In the genomic region with DNA sequence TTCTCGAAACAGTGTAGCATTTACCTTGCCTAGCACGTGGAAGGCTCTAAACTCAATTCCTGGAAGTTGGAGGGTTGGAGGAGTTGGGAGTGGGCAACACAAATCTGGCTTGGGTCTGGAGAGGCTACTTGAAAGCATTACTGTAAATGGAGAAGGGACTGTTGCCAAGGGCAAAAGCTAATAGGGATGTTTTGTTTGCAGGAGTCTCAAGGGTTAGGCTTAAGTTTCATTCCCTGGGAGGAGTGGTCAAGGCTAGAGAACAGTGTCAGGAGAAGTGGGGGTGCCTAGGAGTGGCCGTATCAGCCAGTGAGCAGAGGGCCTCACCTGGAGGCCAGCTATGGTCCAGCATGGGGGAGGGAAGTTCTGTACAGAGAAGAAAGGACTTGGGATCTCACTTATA, we compare ENCODE assay signal across 10 mouse cellular contexts. TPM values are rescaled to one million over a fixed set of nuclear protein-coding genes. Genes with fewer than 3 reads are reported as not detected.
DNase-seq lines count a peak whose midpoint lies in the region; ATAC-seq and TF ChIP-seq lines count a peak whose summit lies in the region.
"Had no signal": no experiment of that assay in that cellular context is flagged by ENCODE, and none has a peak within 500 bp of the region (broad histone marks: within the 10 kb centered on the region; RNA-seq: fewer than 3 reads in every experiment).

No protein-coding gene starts in this region.

- H3K4me1 ChIP-seq in embryonic facial prominence, embryonic 11.5 days (ENCODE audit: control insufficient read depth, insufficient read depth, low read length), result 0 out of 2 replicates have a peak, but pooled peaks cover 3% of the 10 kb centered on the region
- H3K4me1 ChIP-seq in embryonic facial prominence, embryonic 10.5 days, result peaks cover 32% of the 10 kb centered on the region
- H3K4me1 ChIP-seq in limb, embryonic 12.5 days (replicated peaks), result peaks cover 30% of the 10 kb centered on the region
- H3K4me1 ChIP-seq in limb, embryonic 10.5 days, result peaks cover 14% of the 10 kb centered on the region; the same call in 1 of the 2 replicates
- peaks cover 8% of the 10 kb centered on the region for H3K4me1 ChIP-seq in stomach, postnatal 0 days (replicated peaks; ENCODE audit: control insufficient read depth, insufficient read depth)

- no peak overlapping the region for H3K4me2 ChIP-seq in embryonic facial prominence, embryonic 11.5 days (ENCODE audit: low read depth, low read length)
- no peak overlapping the region for H3K4me2 ChIP-seq in limb, embryonic 12.5 days
- H3K4me2 ChIP-seq in stomach, postnatal 0 days (replicated peaks; ENCODE audit: low read depth), result peak overlapping the region; percentile 19; the same call in 1 of the 2 replicates
- H3K4me2 ChIP-seq: neural tube, embryonic 13.5 days had no signal

- H3K4me3 ChIP-seq in embryonic facial prominence, embryonic 11.5 days (ENCODE audit: low read depth, low read length), result no peak overlapping the region
- no peak overlapping the region for H3K4me3 ChIP-seq in embryonic facial prominence, embryonic 10.5 days
- no peak overlapping the region for H3K4me3 ChIP-seq in limb, embryonic 12.5 days (replicated peaks)
- H3K4me3 ChIP-seq in limb, embryonic 10.5 days, result no peak overlapping the region
- no peak overlapping the region for H3K4me3 ChIP-seq in stomach, postnatal 0 days (ENCODE audit: low read depth, low read length)
- H3K4me3 ChIP-seq: neural tube, embryonic 13.5 days had no signal

- H3K27ac ChIP-seq in embryonic facial prominence, embryonic 11.5 days (replicated peaks; ENCODE audit: low read depth, low read length), result no peak overlapping the region
- no peak overlapping the region for H3K27ac ChIP-seq in embryonic facial prominence, embryonic 10.5 days (replicated peaks)
- H3K27ac ChIP-seq in limb, embryonic 12.5 days, result peak overlapping the region; percentile 71
- H3K27ac ChIP-seq in limb, embryonic 10.5 days, result no peak overlapping the region
- peak overlapping the region; percentile 88 for H3K27ac ChIP-seq in stomach, postnatal 0 days (replicated peaks)

- H3K27me3 ChIP-seq in embryonic facial prominence, embryonic 11.5 days (ENCODE audit: control insufficient read depth, insufficient read depth, low read length), result no peaks in the 10 kb centered on the region
- H3K27me3 ChIP-seq in embryonic facial prominence, embryonic 10.5 days (replicated peaks; ENCODE audit: low read depth, poor library complexity, severe bottlenecking), result no peaks in the 10 kb centered on the region
- H3K27me3 ChIP-seq in limb, embryonic 12.5 days, result no peaks in the 10 kb centered on the region
- no peaks in the 10 kb centered on the region for H3K27me3 ChIP-seq in limb, embryonic 10.5 days (ENCODE audit: low read depth, poor library complexity, severe bottlenecking)
- H3K27me3 ChIP-seq in stomach, postnatal 0 days (ENCODE audit: control insufficient read depth, insufficient read depth, low read length), result no peaks in the 10 kb centered on the region
- H3K27me3 ChIP-seq: neural tube, embryonic 13.5 days had no signal

- no peak for ATAC-seq in embryonic facial prominence, embryonic 11.5 days (replicated peaks; ENCODE audit: insufficient number of reproducible peaks, low FRiP score, low TSS enrichment, low read depth)
- 0 out of 2 replicates have a peak, but pooled peaks have one; percentile 27 for ATAC-seq in limb, embryonic 12.5 days (ENCODE audit: insufficient number of reproducible peaks, insufficient read depth, low FRiP score, low TSS enrichment, low read depth)
- peak; percentile 78 for ATAC-seq in stomach, postnatal 0 days (ENCODE audit: low FRiP score, low TSS enrichment)
- no peak for ATAC-seq in CD4-positive, CD25-positive, alpha-beta regulatory T cell, adult 4 months

- TF ChIP-seq EP300 in stomach, postnatal 0 days (optimal IDR thresholded peaks at IDR 0.05), result no peak

- H3K9ac ChIP-seq in embryonic facial prominence, embryonic 11.5 days (replicated peaks; ENCODE audit: low read length), result no peak overlapping the region
- no peak overlapping the region for H3K9ac ChIP-seq in limb, embryonic 12.5 days (replicated peaks)
- no peak overlapping the region for H3K9ac ChIP-seq in stomach, postnatal 0 days (ENCODE audit: low read length)
- H3K9ac ChIP-seq: neural tube, embryonic 13.5 days had no signal

- DNase-seq in embryonic facial prominence, embryonic 11.5 days (ENCODE audit: low spot score), result peak; percentile 32
- no peak for DNase-seq in embryonic facial prominence, embryonic 10.5 days (ENCODE audit: low spot score)
- DNase-seq in limb, embryonic 10.5 days (ENCODE audit: low spot score), result no peak
- peak; percentile 78 to 90 for DNase-seq in lung, adult 18-20 months
- DNase-seq in stomach, postnatal 0 days (ENCODE audit: low spot score), result peak; percentile 67
- no peak for DNase-seq in urinary bladder, adult 2 months (ENCODE audit: low spot score)
- DNase-seq: layer of hippocampus, adult 9-11 months had no signal

- TF ChIP-seq CTCF in stomach, postnatal 0 days (IDR thresholded peaks at IDR 0.05; ENCODE audit: low read depth), result peak; percentile 35

- no peaks in the 10 kb centered on the region for H3K9me3 ChIP-seq in embryonic facial prominence, embryonic 11.5 days (replicated peaks; ENCODE audit: control insufficient read depth, low read length)
- H3K9me3 ChIP-seq in embryonic facial prominence, embryonic 10.5 days, result no peaks in the 10 kb centered on the region
- H3K9me3 ChIP-seq in limb, embryonic 12.5 days, result no peaks in the 10 kb centered on the region
- no peaks in the 10 kb centered on the region for H3K9me3 ChIP-seq in limb, embryonic 10.5 days (replicated peaks)
- no peaks in the 10 kb centered on the region for H3K9me3 ChIP-seq in stomach, postnatal 0 days (ENCODE audit: control insufficient read depth, low read length)

- H3K36me3 ChIP-seq in embryonic facial prominence, embryonic 11.5 days (replicated peaks; ENCODE audit: control insufficient read depth, insufficient read depth, low read depth, low read length), result no peaks in the 10 kb centered on the region; the same call in 1 of the 2 replicates
- peaks cover 27% of the 10 kb centered on the region for H3K36me3 ChIP-seq in embryonic facial prominence, embryonic 10.5 days (replicated peaks)
- peaks cover 23% of the 10 kb centered on the region for H3K36me3 ChIP-seq in limb, embryonic 12.5 days
- peaks cover 12% of the 10 kb centered on the region for H3K36me3 ChIP-seq in limb, embryonic 10.5 days
- H3K36me3 ChIP-seq in stomach, postnatal 0 days (ENCODE audit: control insufficient read depth, insufficient read depth, low read length), result peaks cover 2% of the 10 kb centered on the region; the same call in 1 of the 2 replicates

- WGBS in embryonic facial prominence, embryonic 11.5 days, result 30% methylated on average over 3 of the region's 3 CpGs
- 42% methylated on average over 3 of the region's 3 CpGs for WGBS in embryonic facial prominence, embryonic 10.5 days
- WGBS in limb, embryonic 12.5 days, result 67% methylated on average over 3 of the region's 3 CpGs
- WGBS in limb, embryonic 10.5 days, result 79% methylated on average over 3 of the region's 3 CpGs
- WGBS in stomach, postnatal 0 days, result 18% methylated on average over 3 of the region's 3 CpGs

RNA-seq across cellular contexts. Expression of gene Scarb2, which starts 18.2 kb away (rescaled TPM):
- 8.7 and 9.7 TPM in 2 replicates for polyA plus RNA-seq in embryonic facial prominence, embryonic 11.5 days (2014; fragmentation: Nextera tagmentation; extraction: Ambion mirVana)
- polyA plus RNA-seq in embryonic facial prominence, embryonic 10.5 days (2016; fragmentation: Nextera tagmentation; extraction: Ambion mirVana), result 7.1 and 7.6 TPM in 2 replicates
- polyA plus RNA-seq in limb, embryonic 12.5 days (2016; fragmentation: Nextera tagmentation; extraction: Ambion mirVana), result 9.0 and 9.4 TPM in 2 replicates
- 5.7 and 7.2 TPM in 2 replicates for polyA plus RNA-seq in limb, embryonic 10.5 days (2016; fragmentation: Nextera tagmentation; extraction: Ambion mirVana)
- 19.1 and 20.9 TPM in 2 replicates for polyA plus RNA-seq in stomach, postnatal 0 days (2015; fragmentation: Nextera tagmentation; extraction: Ambion mirVana)
- polyA plus RNA-seq in urinary bladder, adult 2 months (2012; rRNA removed), result 84.3 and 96.2 TPM in 2 replicates
- 10 to 100 TPM in 1 of 2 experiments, 1 to 10 TPM in 1; 9.1 to 13.0 TPM for polyA plus RNA-seq in CD4-positive, CD25-positive, alpha-beta regulatory T cell, adult 4 months (2017; shearing (Covaris generic))

RNA-seq across cellular contexts. Expression of gene Nup54, which starts 53.4 kb away (rescaled TPM):
- 69.5 and 75.7 TPM in 2 replicates for polyA plus RNA-seq in embryonic facial prominence, embryonic 11.5 days (2014; fragmentation: Nextera tagmentation; extraction: Ambion mirVana)
- 72.6 and 76.2 TPM in 2 replicates for polyA plus RNA-seq in embryonic facial prominence, embryonic 10.5 days (2016; fragmentation: Nextera tagmentation; extraction: Ambion mirVana)
- 66.8 and 68.1 TPM in 2 replicates for polyA plus RNA-seq in limb, embryonic 12.5 days (2016; fragmentation: Nextera tagmentation; extraction: Ambion mirVana)
- 76.6 and 81.9 TPM in 2 replicates for polyA plus RNA-seq in limb, embryonic 10.5 days (2016; fragmentation: Nextera tagmentation; extraction: Ambion mirVana)
- 20.5 and 21.4 TPM in 2 replicates for polyA plus RNA-seq in stomach, postnatal 0 days (2015; fragmentation: Nextera tagmentation; extraction: Ambion mirVana)
- polyA plus RNA-seq in urinary bladder, adult 2 months (2012; rRNA removed), result 21.1 and 25.9 TPM in 2 replicates
- 10 to 100 TPM; 41.3 to 42.7 TPM for polyA plus RNA-seq in CD4-positive, CD25-positive, alpha-beta regulatory T cell, adult 4 months (2017; shearing (Covaris generic))

Comparison
In these comparisons a context has a peak if more than half of its experiments do, and no peak if none do; other contexts are left out.
1. DNase-seq: peak in embryonic facial prominence, embryonic 11.5 days (single experiment), lung, adult 18-20 months (2 of 2) and stomach, postnatal 0 days (single experiment); none in embryonic facial prominence, embryonic 10.5 days (single experiment), limb, embryonic 10.5 days (single experiment) and urinary bladder, adult 2 months (single experiment).
2. H3K27ac ChIP-seq: peak in limb, embryonic 12.5 days (single experiment) and stomach, postnatal 0 days (single experiment); none in embryonic facial prominence, embryonic 11.5 days (single experiment), embryonic facial prominence, embryonic 10.5 days (single experiment) and limb, embryonic 10.5 days (single experiment).
3. ATAC-seq: peak in limb, embryonic 12.5 days (single experiment) and stomach, postnatal 0 days (single experiment); none in embryonic facial prominence, embryonic 11.5 days (single experiment) and CD4-positive, CD25-positive, alpha-beta regulatory T cell, adult 4 months (single experiment).